Mouse (Mus musculus) embryonic fibroblast, embryonic 13.5 days (primary cell): ENCODE results near the gene Lrrc8a. TPM values are rescaled to one million over a fixed set of nuclear protein-coding genes. Genes with fewer than 3 reads are reported as not detected.
A peak's percentile ranks its signal among the peaks of the same experiment; 100 is the strongest.

Experiments used
- H3K27ac ChIP-seq: 2 replicates; pipeline ENCODE4 v1.5.1; 2012; ENCODE audit warnings: low read length, control low read depth, inconsistent platforms; ENCODE audit not compliant: insufficient read depth
- H3K4me1 ChIP-seq: 2 replicates; pipeline ENCODE4 v1.6.1; 2011; ENCODE audit warnings: low read length; ENCODE audit not compliant: control insufficient read depth, insufficient read depth
- H3K4me3 ChIP-seq: 2 replicates; pipeline ENCODE4 v1.5.1; 2011; ENCODE audit warnings: mild to moderate bottlenecking, control low read depth, low read length; ENCODE audit not compliant: insufficient read depth
- CTCF ChIP-seq: IDR thresholded peaks from 2 replicates; pipeline ENCODE4 v1.5.1; 2011; ENCODE audit warnings: mild to moderate bottlenecking, control low read depth, low read length, moderate library complexity, borderline replicate concordance; ENCODE audit not compliant: insufficient read depth
- POLR2A ChIP-seq: IDR thresholded peaks from 2 replicates; pipeline ENCODE4 v1.6.1; 2011; ENCODE audit warnings: low read depth, mild to moderate bottlenecking, control low read depth, low read length, moderate library complexity
- polyA plus RNA-seq: library from polyadenylated mRNA; stranded (reverse); fragments of >200 nt; gene quantifications from 2 replicates; pipeline ENCODE4 v1.2.4, GENCODE M21; 2011; ENCODE audit warnings: low read depth; ENCODE audit not compliant: missing spikeins, insufficient read length

Gene Lrrc8a
- polyA plus RNA-seq, 1 experiment, result 40.7 TPM

GRCm38 (mm10) chr2:30259131-30260064 is 21.9 kb downstream of the Lrrc8a start:
- Histone ChIP-seq H3K27ac (peak overlapping the region; percentile 93), H3K4me1 (peaks cover 13% of the 10 kb centered on the region)
- TF ChIP-seq POLR2A (peak; percentile 10; the same call in 1 of the 2 replicates), CTCF (no peak)

GRCm38 (mm10) chr2:30261064-30261736 is 23.7 kb downstream of the Lrrc8a start:
- peaks cover 18% of the 10 kb centered on the region for H3K4me1 ChIP-seq
- H3K27ac ChIP-seq, result no peak overlapping the region
- TF ChIP-seq CTCF, result no peak
- TF ChIP-seq POLR2A, result no peak
- no peak overlapping the region for H3K4me3 ChIP-seq

More at GRCm38 (mm10) chr2:30259131-30260064, 21.9 kb downstream of the Lrrc8a start:
- no peak overlapping the region for H3K4me3 ChIP-seq

- H3K4me3 ChIP-seq, result no peak overlapping the region
- TF ChIP-seq CTCF, result no peak
- TF ChIP-seq POLR2A, result no peak
- H3K4me1 ChIP-seq, result peaks cover 20% of the 10 kb centered on the region
- no peak overlapping the region for H3K27ac ChIP-seq
Measured at GRCm38 (mm10) chr2:30261921-30262839, 24.7 kb downstream of the Lrrc8a start.

- TF ChIP-seq CTCF, result no peak
- TF ChIP-seq POLR2A, result no peak
- H3K4me3 ChIP-seq, result no peak overlapping the region
- H3K27ac ChIP-seq, result no peak overlapping the region
- peaks cover 23% of the 10 kb centered on the region for H3K4me1 ChIP-seq
Measured at GRCm38 (mm10) chr2:30262840-30263441, 25.4 kb downstream of the Lrrc8a start.

DNA sequence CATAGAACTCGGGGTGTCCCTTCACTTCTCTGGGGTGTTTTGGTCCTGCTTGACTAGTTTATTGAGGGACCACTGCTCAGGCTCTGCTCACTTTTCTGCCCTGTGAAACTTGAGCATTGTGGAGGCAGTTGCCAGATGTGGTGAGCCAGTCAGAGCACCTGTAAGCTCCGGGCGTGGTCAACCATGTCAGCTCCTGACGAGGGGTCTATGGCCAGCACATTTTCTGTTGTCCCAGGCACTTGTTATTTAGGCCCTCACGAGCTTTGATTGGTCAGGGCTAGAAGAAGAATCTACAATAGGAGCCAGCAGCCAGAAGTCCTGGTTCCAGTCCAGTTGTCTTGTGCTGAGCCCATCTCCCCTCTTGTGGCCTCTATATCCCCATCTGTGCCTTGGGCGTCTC is 26.3 kb downstream of the Lrrc8a start:
- no peak overlapping the region for H3K27ac ChIP-seq
- H3K4me1 ChIP-seq, result peaks cover 23% of the 10 kb centered on the region
- TF ChIP-seq CTCF, result no peak
- TF ChIP-seq POLR2A, result no peak
- H3K4me3 ChIP-seq, result no peak overlapping the region

GRCm38 (mm10) chr2:30264671-30265519 is 27.4 kb downstream of the Lrrc8a start:
- Histone ChIP-seq H3K4me1 (peaks cover 20% of the 10 kb centered on the region), H3K4me3 (no peak overlapping the region), H3K27ac (peak overlapping the region; percentile 99)
- TF ChIP-seq CTCF (no peak), POLR2A (no peak)

- TF ChIP-seq POLR2A (peak; percentile 43; the same call in 1 of the 2 replicates), CTCF (no peak)
- Histone ChIP-seq H3K4me3 (peak within 1 kb of the TSS; percentile 18), H3K27ac (peak within 1 kb of the TSS; percentile 99), H3K4me1 (peaks cover 18% of the 10 kb centered on the region)
Measured at GRCm38 (mm10) chr2:30265767-30266253, 28.3 kb downstream of the Lrrc8a start, which contains the start of gene Phyhd1. Gene Phyhd1 (plus strand): TSS chr2:30266203.

DNA sequence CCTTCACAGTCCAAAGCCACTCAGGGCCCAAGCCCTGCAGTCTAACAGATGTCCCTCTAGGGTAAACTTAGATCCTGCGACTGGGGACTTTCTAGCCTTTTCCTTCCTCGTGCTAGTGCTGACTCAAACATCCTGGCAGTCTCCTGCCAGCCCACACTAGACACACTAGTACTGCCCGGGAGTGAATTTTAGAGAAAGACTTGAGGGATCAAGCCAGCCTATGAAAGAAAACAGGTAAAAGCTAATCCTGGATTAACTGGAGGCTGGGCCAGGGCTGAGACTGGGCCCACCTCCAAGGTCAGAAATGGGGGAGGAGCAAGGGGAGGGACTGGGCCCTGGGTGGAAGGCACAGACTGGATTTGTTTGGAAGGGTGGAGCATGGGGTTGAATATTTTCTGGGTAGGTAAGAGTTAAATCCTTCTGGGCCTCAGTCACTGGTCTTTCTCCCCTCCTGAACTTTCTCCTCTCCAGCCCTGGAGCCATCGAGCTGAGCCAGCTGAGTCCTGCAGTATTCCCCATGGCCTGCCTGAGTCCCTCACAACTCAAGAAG is 29.0 kb downstream of the Lrrc8a start:
- H3K27ac ChIP-seq, result peak overlapping the region; percentile 99
- TF ChIP-seq POLR2A (peak; percentile 73), CTCF (no peak)
- peak overlapping the region; percentile 18 for H3K4me3 ChIP-seq
- peaks cover 18% of the 10 kb centered on the region for H3K4me1 ChIP-seq
